Mouse (Mus musculus) heart, embryonic 12.5 days (tissue): Measurements from ENCODE around the gene Celf2. TPM values are rescaled to one million over a fixed set of nuclear protein-coding genes. Genes with fewer than 3 reads are reported as not detected.

Experiments
- ATAC-seq: fragments of 200-750 bp; cut with Nextera tagmentation; 2 replicates; pipeline ENCODE4 v1.8.0; 2017; ENCODE audit warnings: moderate TSS enrichment, moderate library complexity; ENCODE audit not compliant: insufficient number of reproducible peaks, low FRiP score
- H3K27ac ChIP-seq: fragments of 300-500 bp; sonication (generic); 2 replicates; pipeline ENCODE4 v1.5.1; 2016; ENCODE audit warnings: mild to moderate bottlenecking, moderate library complexity; ENCODE audit not compliant: poor library complexity, severe bottlenecking
- H3K27me3 ChIP-seq: fragments of 300-500 bp; sonication (generic); replicated peaks from 2 replicates; pipeline ENCODE4 v1.6.1; 2016; ENCODE audit warnings: mild to moderate bottlenecking, moderate library complexity
- H3K36me3 ChIP-seq: fragments of 300-500 bp; sonication (generic); 2 replicates; pipeline ENCODE4 v1.6.1; 2016; ENCODE audit warnings: mild to moderate bottlenecking, moderate library complexity
- H3K4me1 ChIP-seq: fragments of 300-500 bp; sonication (generic); replicated peaks from 2 replicates; pipeline ENCODE4 v1.6.1; 2016; ENCODE audit warnings: mild to moderate bottlenecking
- H3K4me2 ChIP-seq: fragments of 300-500 bp; sonication (generic); 2 replicates; pipeline ENCODE4 v1.6.1; 2016; ENCODE audit warnings: mild to moderate bottlenecking, moderate library complexity
- H3K4me3 ChIP-seq: fragments of 300-500 bp; sonication (generic); 2 replicates; pipeline ENCODE4 v1.5.1; 2016; ENCODE audit warnings: mild to moderate bottlenecking
- H3K9ac ChIP-seq: fragments of 300-500 bp; sonication (generic); 2 replicates; pipeline ENCODE4 v1.6.1; 2016; ENCODE audit warnings: mild to moderate bottlenecking, moderate library complexity
- H3K9me3 ChIP-seq: fragments of 300-500 bp; sonication (generic); replicated peaks from 2 replicates; pipeline ENCODE4 v1.6.1; 2016; ENCODE audit warnings: mild to moderate bottlenecking, moderate library complexity
- WGBS: fragments of 180-500 bp; shearing (Covaris S2); methylation state at CpG from one replicate; pipeline ENCODE4 v1.1.7; 2016; 5-methylcytosine and 5-hydroxymethylcytosine counted together
- polyA plus RNA-seq: library from polyadenylated mRNA; unstranded; fragments of >200 nt; fragmentation: Nextera tagmentation; extraction: Ambion mirVana; gene quantifications from 2 replicates; pipeline ENCODE4 v1.2.1, GENCODE M21; 2016

The Celf2 gene
- polyA plus RNA-seq, 1 experiment from 2014 or later = 65.8 TPM

GRCm38 (mm10) chr2:7235059-7235741 is 274.2 kb downstream of the Celf2 start:
- H3K4me3 ChIP-seq = no peak overlapping the region
- no peaks in the 10 kb centered on the region for H3K36me3 ChIP-seq
- no peak overlapping the region for H3K9ac ChIP-seq
- no peaks in the 10 kb centered on the region for H3K4me1 ChIP-seq
- no peaks in the 10 kb centered on the region for H3K9me3 ChIP-seq
- H3K4me2 ChIP-seq = no peak overlapping the region
- H3K27me3 ChIP-seq = no peaks in the 10 kb centered on the region
- ATAC-seq = no peak
- H3K27ac ChIP-seq = no peak overlapping the region
- WGBS = 84% methylated on average over 4 of the region's 4 CpGs

- H3K4me3 ChIP-seq = no peak overlapping the region
- ATAC-seq = no peak
- H3K36me3 ChIP-seq = no peaks in the 10 kb centered on the region
- H3K4me1 ChIP-seq = no peaks in the 10 kb centered on the region
- H3K4me2 ChIP-seq = no peak overlapping the region
- H3K27ac ChIP-seq = no peak overlapping the region
- no peaks in the 10 kb centered on the region for H3K27me3 ChIP-seq
- WGBS = 83% methylated on average over 7 of the region's 7 CpGs
- no peaks in the 10 kb centered on the region for H3K9me3 ChIP-seq
- no peak overlapping the region for H3K9ac ChIP-seq
These were observed 274.8 kb downstream of the Celf2 start for GRCm38 (mm10) chr2:7234587-7234986.

GRCm38 (mm10) chr2:7233411-7233810 is 276.0 kb downstream of the Celf2 start:
- no peak overlapping the region for H3K9ac ChIP-seq
- no peak overlapping the region for H3K4me2 ChIP-seq
- no peak for ATAC-seq
- H3K36me3 ChIP-seq = no peaks in the 10 kb centered on the region
- H3K27ac ChIP-seq = no peak overlapping the region
- WGBS = 76% methylated on average over 2 of the region's 2 CpGs
- H3K27me3 ChIP-seq = no peaks in the 10 kb centered on the region
- H3K4me3 ChIP-seq = no peak overlapping the region
- H3K9me3 ChIP-seq = no peaks in the 10 kb centered on the region
- no peaks in the 10 kb centered on the region for H3K4me1 ChIP-seq

- 73% methylated on average over 7 of the region's 7 CpGs for WGBS
These were observed 282.6 kb downstream of the Celf2 start for GRCm38 (mm10) chr2:7226785-7227184.

GRCm38 (mm10) chr2:7224346-7225071 is 284.9 kb downstream of the Celf2 start:
- no peaks in the 10 kb centered on the region for H3K27me3 ChIP-seq
- peaks cover 10% of the 10 kb centered on the region; the same call in 1 of the 2 replicates for H3K4me1 ChIP-seq
- WGBS = 76% methylated on average over 3 of the region's 3 CpGs
- H3K4me3 ChIP-seq = no peak overlapping the region
- H3K27ac ChIP-seq = no peak overlapping the region
- H3K4me2 ChIP-seq = no peak overlapping the region
- ATAC-seq = no peak
- H3K9ac ChIP-seq = no peak overlapping the region
- H3K36me3 ChIP-seq = no peaks in the 10 kb centered on the region
- no peaks in the 10 kb centered on the region for H3K9me3 ChIP-seq

More at GRCm38 (mm10) chr2:7226785-7227184, 282.6 kb downstream of the Celf2 start:
- Histone ChIP-seq H3K4me2 (no peak overlapping the region), H3K27me3 (no peaks in the 10 kb centered on the region), H3K9me3 (no peaks in the 10 kb centered on the region), H3K36me3 (no peaks in the 10 kb centered on the region), H3K4me3 (no peak overlapping the region), H3K9ac (no peak overlapping the region), H3K4me1 (peaks cover 10% of the 10 kb centered on the region; the same call in 1 of the 2 replicates), H3K27ac (no peak overlapping the region)
- ATAC-seq = no peak

GRCm38 (mm10) chr2:7223538-7223937 is 285.8 kb downstream of the Celf2 start:
- WGBS = 49% methylated on average over 2 of the region's 2 CpGs
- H3K36me3 ChIP-seq = no peaks in the 10 kb centered on the region
- no peak for ATAC-seq
- H3K4me2 ChIP-seq = no peak overlapping the region
- H3K4me1 ChIP-seq = peaks cover 10% of the 10 kb centered on the region; the same call in 1 of the 2 replicates
- no peaks in the 10 kb centered on the region for H3K27me3 ChIP-seq
- H3K9ac ChIP-seq = no peak overlapping the region
- H3K9me3 ChIP-seq = no peaks in the 10 kb centered on the region
- no peak overlapping the region for H3K27ac ChIP-seq
- no peak overlapping the region for H3K4me3 ChIP-seq

- H3K36me3 ChIP-seq = no peaks in the 10 kb centered on the region
- 71% methylated on average over 6 of the region's 6 CpGs for WGBS
- H3K9me3 ChIP-seq = no peaks in the 10 kb centered on the region
These were observed 286.5 kb downstream of the Celf2 start for GRCm38 (mm10) chr2:7222886-7223285.

GRCm38 (mm10) chr2:7221856-7222255 is 287.5 kb downstream of the Celf2 start:
- Histone ChIP-seq H3K4me3 (no peak overlapping the region), H3K27ac (no peak overlapping the region), H3K27me3 (no peaks in the 10 kb centered on the region), H3K4me1 (peaks cover 10% of the 10 kb centered on the region; the same call in 1 of the 2 replicates), H3K9ac (no peak overlapping the region), H3K36me3 (no peaks in the 10 kb centered on the region), H3K9me3 (no peaks in the 10 kb centered on the region), H3K4me2 (no peak overlapping the region)
- ATAC-seq = no peak
- 77% methylated on average over 1 of the region's 1 CpGs for WGBS

More at GRCm38 (mm10) chr2:7222886-7223285, 286.5 kb downstream of the Celf2 start:
- Histone ChIP-seq H3K4me3 (no peak overlapping the region), H3K4me1 (peaks cover 10% of the 10 kb centered on the region; the same call in 1 of the 2 replicates), H3K9ac (no peak overlapping the region), H3K27ac (no peak overlapping the region), H3K4me2 (no peak overlapping the region), H3K27me3 (no peaks in the 10 kb centered on the region)
- no peak for ATAC-seq

GRCm38 (mm10) chr2:7218101-7218500 is 291.3 kb downstream of the Celf2 start:
- Histone ChIP-seq H3K27me3 (no peaks in the 10 kb centered on the region), H3K27ac (no peak overlapping the region), H3K36me3 (no peaks in the 10 kb centered on the region)

GRCm38 (mm10) chr2:7207691-7208504 is 301.5 kb downstream of the Celf2 start:
- no peak for ATAC-seq
- Histone ChIP-seq H3K4me1 (no peaks in the 10 kb centered on the region), H3K27ac (no peak overlapping the region), H3K4me2 (no peak overlapping the region), H3K27me3 (no peaks in the 10 kb centered on the region), H3K9ac (no peak overlapping the region), H3K9me3 (no peaks in the 10 kb centered on the region), H3K4me3 (no peak overlapping the region), H3K36me3 (no peaks in the 10 kb centered on the region)
- WGBS = 69% methylated on average over 15 of the region's 15 CpGs

More at GRCm38 (mm10) chr2:7218101-7218500, 291.3 kb downstream of the Celf2 start:
- no peaks in the 10 kb centered on the region for H3K9me3 ChIP-seq
- no peak overlapping the region for H3K4me3 ChIP-seq
- H3K9ac ChIP-seq = no peak overlapping the region
- ATAC-seq = no peak
- no peak overlapping the region for H3K4me2 ChIP-seq
- WGBS = 84% methylated on average over 2 of the region's 2 CpGs
- H3K4me1 ChIP-seq = no peaks in the 10 kb centered on the region

- Histone ChIP-seq H3K4me3 (no peak overlapping the region), H3K9ac (no peak overlapping the region), H3K4me2 (no peak overlapping the region), H3K36me3 (no peaks in the 10 kb centered on the region), H3K4me1 (no peaks in the 10 kb centered on the region), H3K9me3 (no peaks in the 10 kb centered on the region), H3K27ac (no peak overlapping the region), H3K27me3 (no peaks in the 10 kb centered on the region)
- WGBS = 73% methylated on average over 2 of the region's 2 CpGs
- ATAC-seq = no peak
These were observed 315.9 kb downstream of the Celf2 start for GRCm38 (mm10) chr2:7193413-7193812.
